19 mouse cellular contexts compared by ENCODE assay signal in the genomic region with DNA sequence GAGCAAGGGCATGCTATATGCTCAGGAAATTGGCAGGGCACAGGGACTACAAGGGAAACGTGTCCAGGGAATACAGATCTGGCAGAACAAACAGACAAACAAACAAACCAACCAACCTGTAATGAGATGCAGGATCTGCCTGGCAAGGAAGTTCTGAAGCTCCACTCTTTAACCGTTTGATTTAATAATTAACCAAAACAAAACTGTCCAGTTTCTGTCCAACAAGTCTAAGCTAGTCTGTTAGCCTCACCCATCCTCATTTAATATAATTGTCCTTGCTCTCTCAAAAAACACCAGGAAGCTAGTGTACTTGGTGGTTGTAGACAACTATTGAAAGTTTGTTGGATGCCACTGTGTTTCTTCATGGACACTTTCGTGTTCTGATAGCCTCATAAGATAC.
"Had no signal": no experiment of that assay in that cellular context is flagged by ENCODE, and none has a peak within 500 bp of the region (broad histone marks: within the 10 kb centered on the region; RNA-seq: fewer than 3 reads in every experiment).

No protein-coding gene starts in this region.

- H3K27ac ChIP-seq: layer of hippocampus, adult 2 months; limb, embryonic 10.5 days; limb, embryonic 13.5 days; liver, embryonic 14.5 days; macrophage; midbrain, embryonic 12.5 days; midbrain, embryonic 15.5 days; neural tube, embryonic 12.5 days; neural tube, embryonic 15.5 days; stomach, embryonic 15.5 days had no signal

- H3K36me3 ChIP-seq: limb, embryonic 10.5 days; limb, embryonic 13.5 days; midbrain, embryonic 12.5 days; midbrain, embryonic 15.5 days; neural tube, embryonic 12.5 days; neural tube, embryonic 15.5 days; stomach, embryonic 15.5 days had no signal

- H3K4me3 ChIP-seq: layer of hippocampus, adult 2 months; limb, embryonic 10.5 days; limb, embryonic 13.5 days; midbrain, embryonic 12.5 days; midbrain, embryonic 15.5 days; neural tube, embryonic 12.5 days; neural tube, embryonic 15.5 days; stomach, embryonic 15.5 days had no signal

- DNase-seq: layer of hippocampus, adult 9-11 months; liver, postnatal 0 days; lung, embryonic 14.5 days; right cerebral cortex, adult 18-20 months; right cerebral cortex, postnatal 14 days; right cerebral cortex, postnatal 4 days; thymus, postnatal 25 days had no signal

- H3K4me2 ChIP-seq: limb, embryonic 13.5 days; liver, embryonic 11.5 days; lung, embryonic 14.5 days; midbrain, embryonic 12.5 days; midbrain, embryonic 15.5 days; neural tube, embryonic 12.5 days; neural tube, embryonic 15.5 days; stomach, embryonic 15.5 days had no signal

- H3K27me3 ChIP-seq: limb, embryonic 13.5 days; midbrain, embryonic 12.5 days; midbrain, embryonic 15.5 days; neural tube, embryonic 12.5 days; neural tube, embryonic 15.5 days; stomach, embryonic 15.5 days had no signal

- H3K9me3 ChIP-seq: limb, embryonic 10.5 days; limb, embryonic 13.5 days; midbrain, embryonic 12.5 days; midbrain, embryonic 15.5 days; neural tube, embryonic 12.5 days; neural tube, embryonic 15.5 days; stomach, embryonic 15.5 days had no signal

- H3K4me1 ChIP-seq: midbrain, embryonic 15.5 days; neural tube, embryonic 12.5 days; neural tube, embryonic 15.5 days; stomach, embryonic 15.5 days had no signal

- ATAC-seq: liver, postnatal 0 days; lung, postnatal 0 days; midbrain, embryonic 15.5 days had no signal

- H3K9ac ChIP-seq: limb, embryonic 13.5 days; liver, embryonic 14.5 days; liver, postnatal 0 days; lung, embryonic 14.5 days; midbrain, embryonic 12.5 days; midbrain, embryonic 15.5 days; neural tube, embryonic 12.5 days; neural tube, embryonic 15.5 days; stomach, embryonic 15.5 days had no signal
